Mouse (Mus musculus) neural tube, embryonic 11.5 days (tissue): ENCODE measurements around the gene Sptbn4. TPM values are rescaled to one million over a fixed set of nuclear protein-coding genes. Genes with fewer than 3 reads are reported as not detected.

Source experiments
- ATAC-seq: fragments of 200-750 bp; cut with Nextera tagmentation; 2 replicates; pipeline ENCODE4 v1.8.0; 2017; ENCODE audit warnings: moderate number of reproducible peaks, mild to moderate bottlenecking, moderate TSS enrichment, moderate library complexity; ENCODE audit not compliant: insufficient read depth, low FRiP score, low TSS enrichment
- DNase-seq: peaks from one replicate; pipeline ENCODE4 v3.0.0-alpha.2; 2015; ENCODE audit warnings: low spot score
- H3K27ac ChIP-seq: fragments of 300-500 bp; sonication (generic); 2 replicates; pipeline ENCODE4 v1.5.1; 2014; ENCODE audit warnings: low read depth, mild to moderate bottlenecking, low read length
- H3K27me3 ChIP-seq: fragments of 300-500 bp; sonication (generic); 2 replicates; pipeline ENCODE4 v1.6.1; 2014; ENCODE audit warnings: mild to moderate bottlenecking, low read length, mixed read lengths; ENCODE audit not compliant: control insufficient read depth, insufficient read depth
- H3K36me3 ChIP-seq: fragments of 300-500 bp; sonication (generic); 2 replicates; pipeline ENCODE4 v1.6.1; 2014; ENCODE audit warnings: mild to moderate bottlenecking, low read length, moderate library complexity, mixed read lengths; ENCODE audit not compliant: control insufficient read depth, insufficient read depth
- H3K4me1 ChIP-seq: fragments of 300-500 bp; sonication (generic); 2 replicates; pipeline ENCODE4 v1.6.1; 2014; ENCODE audit warnings: low read length, mixed read lengths; ENCODE audit not compliant: control insufficient read depth, insufficient read depth
- H3K4me2 ChIP-seq: fragments of 300-500 bp; sonication (generic); 2 replicates; pipeline ENCODE4 v1.6.1; 2014; ENCODE audit warnings: low read depth, mild to moderate bottlenecking, moderate library complexity
- H3K4me3 ChIP-seq: fragments of 300-500 bp; sonication (generic); 2 replicates; pipeline ENCODE4 v1.5.1; 2014; ENCODE audit warnings: low read depth, low read length
- H3K9ac ChIP-seq: fragments of 300-500 bp; sonication (generic); 2 replicates; pipeline ENCODE4 v1.6.1; 2014; ENCODE audit warnings: mild to moderate bottlenecking, low read length
- H3K9me3 ChIP-seq: fragments of 300-500 bp; sonication (generic); 2 replicates; pipeline ENCODE4 v1.6.1; 2016; ENCODE audit warnings: low read length; ENCODE audit not compliant: control insufficient read depth
- WGBS: fragments of 180-500 bp; shearing (Covaris S2); extraction: QIAGEN DNeasy Blood & Tissue Kit; methylation state at CpG from one replicate; pipeline ENCODE4 v1.1.7; 2014; 5-methylcytosine and 5-hydroxymethylcytosine counted together
- polyA plus RNA-seq: library from polyadenylated mRNA; unstranded; fragments of >200 nt; fragmentation: Nextera tagmentation; extraction: Ambion mirVana; gene quantifications from 2 replicates; pipeline ENCODE4 v1.2.1, GENCODE M21; 2014

The Sptbn4 gene
- polyA plus RNA-seq, 1 experiment from 2014 or later, result 0.34 TPM

- Histone ChIP-seq H3K27me3 (no peaks in the 10 kb centered on the region), H3K27ac (no peak overlapping the region), H3K4me2 (no peak overlapping the region), H3K9me3 (no peaks in the 10 kb centered on the region), H3K4me3 (no peak overlapping the region), H3K4me1 (0 out of 2 replicates have a peak, but pooled peaks cover 4% of the 10 kb centered on the region), H3K9ac (no peak overlapping the region), H3K36me3 (peaks cover 3% of the 10 kb centered on the region; the same call in 1 of the 2 replicates)
- WGBS, result 88% methylated on average over 7 of the region's 7 CpGs
- no peak for ATAC-seq
- DNase-seq, result no peak
These were observed 31.1 kb upstream of the Sptbn4 start for GRCm38 (mm10) chr7:27478561-27478960.

GRCm38 (mm10) chr7:27476098-27476635, 28.7 kb upstream of the Sptbn4 start:
- Histone ChIP-seq H3K27ac (no peak overlapping the region), H3K36me3 (peaks cover 3% of the 10 kb centered on the region; the same call in 1 of the 2 replicates), H3K9ac (no peak overlapping the region), H3K27me3 (no peaks in the 10 kb centered on the region), H3K4me3 (no peak overlapping the region), H3K4me2 (no peak overlapping the region), H3K4me1 (no peaks in the 10 kb centered on the region), H3K9me3 (no peaks in the 10 kb centered on the region)
- 98% methylated on average over 14 of the region's 14 CpGs for WGBS
- ATAC-seq (no peak), DNase-seq (no peak)

- H3K4me3 ChIP-seq, result no peak overlapping the region
- ATAC-seq (no peak), DNase-seq (no peak)
- no peak overlapping the region for H3K4me2 ChIP-seq
- H3K27ac ChIP-seq, result no peak overlapping the region
- 98% methylated on average over 2 of the region's 2 CpGs for WGBS
- H3K9me3 ChIP-seq, result no peaks in the 10 kb centered on the region
- peaks cover 3% of the 10 kb centered on the region; the same call in 1 of the 2 replicates for H3K36me3 ChIP-seq
- H3K27me3 ChIP-seq, result no peaks in the 10 kb centered on the region
- H3K4me1 ChIP-seq, result no peaks in the 10 kb centered on the region
- H3K9ac ChIP-seq, result no peak overlapping the region
These were observed 28.1 kb upstream of the Sptbn4 start for GRCm38 (mm10) chr7:27475596-27475995.

- Histone ChIP-seq H3K9me3 (no peaks in the 10 kb centered on the region), H3K9ac (peak overlapping the region; percentile 59), H3K4me1 (no peaks in the 10 kb centered on the region), H3K27me3 (no peaks in the 10 kb centered on the region), H3K27ac (no peak overlapping the region; the same call in 1 of the 2 replicates), H3K36me3 (peaks cover 3% of the 10 kb centered on the region; the same call in 1 of the 2 replicates), H3K4me3 (peak overlapping the region; percentile 64), H3K4me2 (peak overlapping the region; percentile 81)
- 0% methylated on average over 23 of the region's 23 CpGs for WGBS
- ATAC-seq (peak; percentile 82), DNase-seq (peak; percentile 97)
These were observed 27.0 kb upstream of the Sptbn4 start for GRCm38 (mm10) chr7:27474490-27474954.

GRCm38 (mm10) chr7:27473835-27474489, 26.5 kb upstream of the Sptbn4 start:
- H3K4me1 ChIP-seq, result no peaks in the 10 kb centered on the region
- peak overlapping the region; percentile 72 for H3K27ac ChIP-seq
- ATAC-seq (no peak; the same call in 1 of the 2 replicates), DNase-seq (no peak)
- peak overlapping the region; percentile 64 for H3K4me3 ChIP-seq
- H3K9ac ChIP-seq, result peak overlapping the region; percentile 59
- H3K36me3 ChIP-seq, result peaks cover 3% of the 10 kb centered on the region; the same call in 1 of the 2 replicates
- peak overlapping the region; percentile 81 for H3K4me2 ChIP-seq
- H3K27me3 ChIP-seq, result no peaks in the 10 kb centered on the region
- no peaks in the 10 kb centered on the region for H3K9me3 ChIP-seq
- WGBS, result under 1% methylated on average over 34 of the region's 34 CpGs

- H3K9ac ChIP-seq, result peak within 1 kb of the TSS; percentile 59
- peak; percentile 94 for ATAC-seq
These were observed 25.8 kb upstream of the Sptbn4 start, which contains the start of gene Sertad3 for GRCm38 (mm10) chr7:27473156-27473834. Sertad3 (plus strand) TSS chr7:27473768.

GRCm38 (mm10) chr7:27472596-27472995, 25.1 kb upstream of the Sptbn4 start:
- H3K27ac ChIP-seq, result no peak overlapping the region
- peaks cover 3% of the 10 kb centered on the region; the same call in 1 of the 2 replicates for H3K36me3 ChIP-seq
- H3K9me3 ChIP-seq, result no peaks in the 10 kb centered on the region
- DNase-seq (no peak), ATAC-seq (no peak)
- 57% methylated on average over 7 of the region's 7 CpGs for WGBS
- peak overlapping the region; percentile 81; the same call in 1 of the 2 replicates for H3K4me2 ChIP-seq
- no peaks in the 10 kb centered on the region for H3K27me3 ChIP-seq
- no peaks in the 10 kb centered on the region for H3K4me1 ChIP-seq
- H3K4me3 ChIP-seq, result peak overlapping the region; percentile 64
- peak overlapping the region; percentile 23; the same call in 1 of the 2 replicates for H3K9ac ChIP-seq

More at GRCm38 (mm10) chr7:27473156-27473834, 25.8 kb upstream of the Sptbn4 start, which contains the start of gene Sertad3:
- DNase-seq, result peak; percentile 99
- Histone ChIP-seq H3K4me3 (peak within 1 kb of the TSS; percentile 64), H3K9me3 (no peaks in the 10 kb centered on the region), H3K36me3 (peaks cover 3% of the 10 kb centered on the region; the same call in 1 of the 2 replicates), H3K4me1 (no peaks in the 10 kb centered on the region), H3K4me2 (peak within 1 kb of the TSS; percentile 81), H3K27ac (peak within 1 kb of the TSS; percentile 72), H3K27me3 (no peaks in the 10 kb centered on the region)
- WGBS, result under 1% methylated on average over 36 of the region's 36 CpGs

- Histone ChIP-seq H3K4me1 (no peaks in the 10 kb centered on the region), H3K27ac (no peak overlapping the region), H3K9me3 (no peaks in the 10 kb centered on the region), H3K4me3 (no peak overlapping the region), H3K9ac (no peak overlapping the region), H3K4me2 (no peak overlapping the region), H3K27me3 (no peaks in the 10 kb centered on the region), H3K36me3 (peaks cover 3% of the 10 kb centered on the region; the same call in 1 of the 2 replicates)
- ATAC-seq, result no peak
- DNase-seq, result no peak
- WGBS, result 91% methylated on average over 11 of the region's 11 CpGs
These were observed 24.1 kb upstream of the Sptbn4 start for GRCm38 (mm10) chr7:27471390-27472120.
